Mouse (Mus musculus): ENCODE data around the gene Dhrs11.

Dhrs11 gene

GRCm38 (mm10) chr11:84822487-84822886, 6.3 kb downstream of the Dhrs11 start:
- DNase-seq = no peak

- DNase-seq = no peak
Measured at GRCm38 (mm10) chr11:84821131-84821770, 7.5 kb downstream of the Dhrs11 start.

- peak; percentile 90 for DNase-seq
Measured at GRCm38 (mm10) chr11:84818961-84819692, 9.7 kb downstream of the Dhrs11 start, which contains the start of gene Mrm1. Mrm1 (minus strand) TSS chr11:84819515.

GRCm38 (mm10) chr11:84818085-84818960, 10.5 kb downstream of the Dhrs11 start:
- peak; percentile 62 for DNase-seq

GRCm38 (mm10) chr11:84817362-84817761, 11.4 kb downstream of the Dhrs11 start:
- DNase-seq = no peak

GRCm38 (mm10) chr11:84813724-84814510, 14.9 kb downstream of the Dhrs11 start:
- peak; percentile 85 for DNase-seq

- DNase-seq = no peak
Measured at GRCm38 (mm10) chr11:84804373-84804772, 24.4 kb downstream of the Dhrs11 start.

GRCm38 (mm10) chr11:84797627-84798353, 31.0 kb downstream of the Dhrs11 start:
- DNase-seq = peak; percentile 86

GRCm38 (mm10) chr11:84797026-84797425, 31.8 kb downstream of the Dhrs11 start:
- DNase-seq = no peak

- peak; percentile 89 for DNase-seq
Measured at GRCm38 (mm10) chr11:84794496-84795113, 34.2 kb downstream of the Dhrs11 start.

- no peak for DNase-seq
Measured at GRCm38 (mm10) chr11:84793545-84793944, 35.2 kb downstream of the Dhrs11 start.

GRCm38 (mm10) chr11:84790383-84790782, 38.4 kb downstream of the Dhrs11 start:
- no peak for DNase-seq

GRCm38 (mm10) chr11:84780143-84780870, 48.5 kb downstream of the Dhrs11 start:
- peak; percentile 25 for DNase-seq

GRCm38 (mm10) chr11:84775560-84775959, 53.2 kb downstream of the Dhrs11 start:
- DNase-seq = no peak

- DNase-seq = no peak
Measured at GRCm38 (mm10) chr11:84774870-84775514, 53.8 kb downstream of the Dhrs11 start.
